Mouse (Mus musculus) spleen, embryonic (tissue): ENCODE results near the gene Gpr156.

Experiments
- CTCF ChIA-PET: fragments of 350-600 bp; sonication (Branson Sonifier 250); formaldehyde crosslinking; loops from one replicate; lab custom pipeline; 2022; lab: Charles Lee

The Gpr156 gene

GRCm38 (mm10) chr16:37916138-37916817, at the start of gene Gpr156:
Gpr156 (plus strand) TSS chr16:37916496.
- CTCF ChIA-PET = interaction anchor here (1.0 kb wide), 1 partner anchor 47 kb away, joined by 4 read pairs; no protein-coding TSS in a partner anchor

- CTCF ChIA-PET = interaction anchor here (0.6 kb wide), 1 partner anchor 701 kb away, joined by 3 read pairs; no protein-coding TSS in a partner anchor
Measured at GRCm38 (mm10) chr16:37867791-37868505, 48.3 kb upstream of the Gpr156 start, which contains the start of gene Lrrc58. Lrrc58 (plus strand) TSS chr16:37868389.

- CTCF ChIA-PET = interaction anchor here (0.6 kb wide), 2 partner anchors 47 to 700 kb away, joined by 3 to 4 read pairs; no protein-coding TSS in a partner anchor
Measured at GRCm38 (mm10) chr16:37868506-37869469, 47.5 kb upstream of the Gpr156 start.

DNA sequence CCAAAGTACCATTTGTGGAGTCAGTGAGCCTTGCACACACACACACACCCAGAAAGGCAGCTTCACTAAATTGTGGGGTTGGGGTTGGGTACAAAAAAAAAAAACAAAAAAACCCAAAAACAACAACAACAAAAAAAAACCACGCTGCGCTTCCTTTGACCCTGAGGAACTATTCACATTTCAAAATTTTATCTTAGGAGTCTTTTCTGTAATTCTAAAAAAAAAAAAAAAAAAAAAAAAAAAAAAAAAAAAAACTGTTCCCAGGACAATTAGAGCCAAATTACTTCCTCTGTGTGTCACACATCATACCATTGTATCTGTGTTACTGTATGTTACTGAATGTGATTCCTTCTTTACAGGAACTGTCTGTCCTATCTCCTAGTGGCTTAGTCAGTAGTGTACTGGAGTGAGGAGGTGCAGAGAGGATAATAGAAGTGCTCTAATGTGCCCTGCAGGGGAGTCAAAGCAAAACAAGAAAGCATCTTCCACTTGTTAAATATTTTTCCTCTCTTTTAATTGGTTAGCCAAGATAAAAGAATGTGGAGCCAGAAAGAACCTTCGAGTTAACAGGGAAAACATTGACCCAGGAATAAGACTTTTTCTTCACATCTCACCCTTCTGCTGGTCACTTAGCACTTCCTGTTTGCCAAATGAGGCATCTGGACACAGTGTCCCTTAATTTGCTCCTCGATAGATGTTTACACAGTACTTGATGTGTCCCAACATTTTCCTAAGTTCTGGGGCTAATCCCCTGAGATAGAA, 46.6 kb upstream of the Gpr156 start:
- CTCF ChIA-PET = interaction anchor here (0.6 kb wide), 1 partner anchor 46 kb away, joined by 4 read pairs; no protein-coding TSS in a partner anchor

DNA sequence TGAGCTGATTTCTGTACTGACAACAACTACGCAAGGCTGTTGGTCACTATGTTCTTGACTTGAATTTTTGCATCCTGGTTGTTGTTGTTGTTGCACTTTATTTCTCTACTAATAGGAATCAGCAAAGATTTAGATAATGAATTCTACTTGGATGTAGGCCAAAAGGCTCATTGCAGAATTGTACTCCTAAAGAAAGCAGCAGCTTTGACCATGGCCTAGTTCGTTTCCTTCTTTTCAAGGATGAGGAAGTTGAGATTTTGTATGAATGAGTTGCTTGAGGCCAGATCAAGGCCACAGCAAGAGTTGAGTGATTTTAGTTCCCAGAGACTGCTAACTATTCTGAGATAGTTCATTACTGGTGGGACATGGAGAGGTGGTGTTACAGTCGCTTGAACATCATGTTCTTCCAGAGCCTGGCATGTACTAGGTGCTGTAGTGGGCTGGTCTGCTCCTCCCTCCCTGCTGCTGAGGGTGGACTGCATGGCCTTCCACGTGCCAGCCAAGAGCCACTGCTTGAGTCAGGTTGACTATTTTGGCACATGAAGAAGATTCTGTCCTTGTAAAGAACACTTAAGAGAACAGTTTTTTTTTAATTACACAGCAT, 45.1 kb upstream of the Gpr156 start:
- CTCF ChIA-PET = no interaction called here

GRCm38 (mm10) chr16:37874501-37875235, 41.6 kb upstream of the Gpr156 start:
- CTCF ChIA-PET = no interaction called here

DNA sequence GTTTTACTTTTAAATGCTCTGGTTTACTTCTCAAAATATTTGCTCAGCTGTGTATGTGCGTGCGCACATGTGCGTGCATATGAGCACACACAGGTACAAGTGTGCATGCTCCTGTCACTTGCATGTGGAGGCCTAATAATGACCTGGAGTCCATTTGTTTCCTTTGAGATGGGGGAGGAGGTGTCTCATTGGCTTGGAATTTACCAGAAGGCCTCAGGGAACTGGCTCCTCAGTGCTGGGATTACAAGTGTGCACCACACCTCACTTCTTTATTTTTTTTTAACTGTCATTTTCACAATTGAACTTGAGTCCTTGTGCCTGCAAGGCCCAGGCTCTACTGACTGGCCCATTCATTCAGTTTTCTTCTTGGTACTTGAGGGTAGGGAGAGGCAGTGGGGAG, 38.9 kb upstream of the Gpr156 start:
- CTCF ChIA-PET = no interaction called here

GRCm38 (mm10) chr16:37878951-37879505, 37.3 kb upstream of the Gpr156 start:
- CTCF ChIA-PET = no interaction called here

- CTCF ChIA-PET = no interaction called here
Measured at GRCm38 (mm10) chr16:37879750-37880419, 36.4 kb upstream of the Gpr156 start.

DNA sequence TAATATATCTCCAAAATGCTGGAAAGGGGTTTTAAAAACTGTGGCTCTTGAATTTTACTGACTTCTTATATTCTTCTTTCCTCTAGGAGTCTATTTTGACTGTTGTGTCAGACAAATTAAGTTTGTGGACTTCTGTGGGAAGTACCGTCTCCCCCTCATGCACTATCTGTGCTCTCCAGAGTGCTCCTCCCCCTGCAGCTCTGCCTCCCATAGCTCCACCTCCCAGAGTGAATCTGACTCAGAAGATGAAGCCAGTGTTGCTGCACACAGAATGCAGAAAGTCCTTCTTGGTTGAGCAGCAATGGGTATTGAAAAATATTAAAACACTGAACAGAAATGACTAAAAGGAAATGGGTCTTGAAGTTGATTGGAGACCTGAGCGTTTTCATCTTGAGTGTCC, 35.1 kb upstream of the Gpr156 start:
- CTCF ChIA-PET = no interaction called here

DNA sequence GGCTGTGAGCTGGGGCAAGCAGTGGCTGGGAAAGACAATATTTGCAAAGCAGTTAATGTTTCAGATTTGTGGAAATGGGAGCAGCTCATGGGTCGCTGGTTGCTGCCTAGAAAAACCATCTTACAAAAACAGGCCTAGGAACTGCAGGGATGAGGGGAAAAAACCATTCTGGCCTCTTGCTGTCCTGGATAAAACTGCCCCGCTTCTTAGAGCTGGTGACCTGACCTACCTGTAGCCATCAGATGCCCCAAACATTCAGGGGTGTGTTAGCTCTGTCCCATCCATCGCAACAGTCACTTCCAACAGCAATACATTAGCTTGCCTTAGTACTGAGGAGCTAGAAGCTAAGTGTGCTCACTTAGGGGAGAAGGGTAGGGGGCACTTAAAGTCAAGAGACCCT, 27.3 kb upstream of the Gpr156 start:
- CTCF ChIA-PET = no interaction called here

GRCm38 (mm10) chr16:37892667-37893066, 23.6 kb upstream of the Gpr156 start:
- CTCF ChIA-PET = no interaction called here

DNA sequence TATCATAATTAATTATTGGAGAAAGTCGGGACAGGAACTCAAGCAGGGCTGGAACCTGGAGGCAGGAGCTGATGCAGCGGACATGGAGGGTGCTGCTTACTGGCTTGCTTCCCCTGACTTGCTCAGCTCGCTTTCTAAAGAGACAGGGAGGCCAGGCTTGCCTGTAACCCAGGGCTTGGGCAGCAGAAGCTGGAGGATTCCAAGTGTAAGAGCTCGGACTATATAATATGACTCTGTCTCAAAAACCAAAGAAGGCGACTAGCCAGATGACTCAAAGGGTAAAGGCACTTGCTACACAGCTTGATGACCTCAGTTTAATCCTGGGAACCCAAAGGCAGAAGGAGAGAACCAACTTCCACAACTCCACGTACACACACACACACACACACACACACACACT, 22.9 kb upstream of the Gpr156 start:
- CTCF ChIA-PET = no interaction called here

DNA sequence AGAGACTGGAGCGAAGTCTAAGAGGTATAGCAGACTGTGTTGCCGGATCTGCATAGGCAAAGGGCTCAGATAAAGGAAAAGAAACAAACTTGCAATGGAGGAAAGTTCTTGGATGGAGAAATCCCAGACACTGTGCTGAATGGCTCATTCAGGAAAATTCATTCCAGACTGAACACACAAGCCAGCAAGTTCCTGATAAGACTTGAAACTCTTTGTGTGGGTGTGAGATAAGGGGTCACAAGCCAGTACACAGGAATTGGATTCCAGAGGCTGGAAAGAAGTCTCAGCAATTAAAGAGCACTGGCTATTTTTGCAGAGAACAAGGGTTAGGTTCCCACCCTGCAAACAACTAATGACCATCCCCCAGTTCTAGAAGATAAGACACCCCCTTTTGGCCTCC, 22.4 kb upstream of the Gpr156 start:
- CTCF ChIA-PET = no interaction called here

DNA sequence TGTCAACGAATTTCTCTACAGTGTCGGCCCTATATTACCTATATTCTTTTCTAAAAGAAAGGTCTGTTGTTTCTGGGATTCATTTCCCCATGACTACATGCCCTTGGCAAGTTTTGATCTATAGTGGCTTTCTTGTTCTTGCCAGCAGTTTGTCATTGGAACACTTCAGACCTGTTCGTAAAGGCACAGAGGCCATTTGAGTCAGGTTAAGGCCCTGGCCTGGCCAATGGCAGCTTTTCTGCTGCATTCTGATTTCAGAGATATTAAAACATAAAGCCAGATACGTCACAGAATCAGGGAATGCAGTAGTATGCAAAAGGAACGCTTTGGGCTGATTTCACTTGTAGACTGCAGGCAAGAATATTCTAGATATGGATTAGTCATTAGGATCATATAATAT, 17.5 kb upstream of the Gpr156 start:
- CTCF ChIA-PET = no interaction called here

DNA sequence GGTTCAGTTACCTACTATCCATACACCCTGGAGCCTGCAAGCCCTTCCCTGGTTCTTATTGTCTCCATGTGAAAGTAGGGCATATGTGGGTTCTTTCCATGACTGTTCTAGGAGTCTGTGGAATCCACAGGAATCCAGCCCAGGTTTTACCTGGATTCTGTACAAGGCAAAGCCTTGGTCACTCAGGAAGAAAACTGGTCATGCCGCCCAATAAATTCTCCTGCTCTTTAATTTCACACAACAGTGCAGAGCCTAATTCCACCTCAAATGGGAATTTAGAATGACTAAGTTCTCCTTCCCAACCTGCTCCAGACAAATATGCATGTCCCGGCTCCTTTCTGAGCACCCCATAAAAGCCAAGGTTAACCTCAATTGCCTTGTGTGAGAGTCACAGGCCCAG, 16.9 kb upstream of the Gpr156 start:
- CTCF ChIA-PET = no interaction called here

GRCm38 (mm10) chr16:37901318-37901717, 15.0 kb upstream of the Gpr156 start:
- CTCF ChIA-PET = no interaction called here

- CTCF ChIA-PET = interaction anchor here (0.6 kb wide), 1 partner anchor 95 kb away, joined by 7 read pairs; no protein-coding TSS in a partner anchor
Measured at GRCm38 (mm10) chr16:37906456-37906855, 9.8 kb upstream of the Gpr156 start.

DNA sequence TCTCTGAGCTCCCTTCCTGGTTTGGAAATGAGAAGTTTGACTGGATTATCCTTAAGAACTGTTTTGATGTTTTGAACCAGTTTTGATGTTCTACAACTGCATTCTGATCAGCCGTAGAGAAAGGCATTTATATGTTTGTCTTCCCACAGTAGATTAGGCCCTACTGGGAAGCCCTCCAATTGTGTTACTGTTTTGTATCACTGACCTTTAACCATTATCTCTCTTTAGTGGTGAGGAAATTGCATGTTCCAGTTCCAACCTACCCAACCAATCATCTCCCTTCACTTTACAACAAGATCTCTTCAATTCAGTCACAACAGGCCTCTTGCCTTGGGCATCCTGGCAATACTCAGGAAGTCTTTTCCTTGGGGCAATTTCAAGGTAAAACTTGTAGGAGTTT, 5.2 kb upstream of the Gpr156 start:
- CTCF ChIA-PET = no interaction called here
